Mouse (Mus musculus) midbrain, embryonic 13.5 days (tissue): ENCODE measurements around the gene Rmnd5b. TPM values are rescaled to one million over a fixed set of nuclear protein-coding genes. Genes with fewer than 3 reads are reported as not detected.

Experiments
- ATAC-seq: fragments of 200-750 bp; cut with Nextera tagmentation; 2 replicates; pipeline ENCODE4 v1.8.0; 2017; ENCODE audit warnings: mild to moderate bottlenecking, moderate TSS enrichment, moderate library complexity
- H3K27ac ChIP-seq: fragments of 300-500 bp; sonication (generic); 2 replicates; pipeline ENCODE4 v1.5.1; 2015; ENCODE audit warnings: inconsistent platforms, mild to moderate bottlenecking, moderate library complexity
- H3K27me3 ChIP-seq: fragments of 300-500 bp; sonication (generic); 2 replicates; pipeline ENCODE4 v1.6.1; 2015; ENCODE audit warnings: mild to moderate bottlenecking, inconsistent platforms
- H3K36me3 ChIP-seq: fragments of 300-500 bp; sonication (generic); 2 replicates; pipeline ENCODE4 v1.6.1; 2015; ENCODE audit warnings: mild to moderate bottlenecking, inconsistent platforms
- H3K4me1 ChIP-seq: fragments of 300-500 bp; sonication (generic); replicated peaks from 2 replicates; pipeline ENCODE4 v1.6.1; 2015; ENCODE audit warnings: inconsistent platforms
- H3K4me2 ChIP-seq: fragments of 300-500 bp; sonication (generic); replicated peaks from 2 replicates; pipeline ENCODE4 v1.6.1; 2015; ENCODE audit warnings: moderate library complexity, mild to moderate bottlenecking, inconsistent platforms
- H3K4me3 ChIP-seq: fragments of 300-500 bp; sonication (generic); replicated peaks from 2 replicates; pipeline ENCODE4 v1.5.1; 2015; ENCODE audit warnings: mild to moderate bottlenecking, inconsistent platforms
- H3K9ac ChIP-seq: fragments of 300-500 bp; sonication (generic); replicated peaks from 2 replicates; pipeline ENCODE4 v1.6.1; 2015; ENCODE audit warnings: mild to moderate bottlenecking, inconsistent platforms
- H3K9me3 ChIP-seq: fragments of 300-500 bp; sonication (generic); 2 replicates; pipeline ENCODE4 v1.6.1; 2016; ENCODE audit warnings: mild to moderate bottlenecking, inconsistent platforms
- WGBS: fragments of 180-500 bp; shearing (Covaris S2); methylation state at CpG from one replicate; pipeline ENCODE4 v1.1.7; 2015; 5-methylcytosine and 5-hydroxymethylcytosine counted together
- polyA plus RNA-seq: library from polyadenylated mRNA; unstranded; fragments of >200 nt; fragmentation: Nextera tagmentation; extraction: Ambion mirVana; gene quantifications from 2 replicates; pipeline ENCODE4 v1.2.1, GENCODE M21; 2015

The Rmnd5b gene
- polyA plus RNA-seq, 1 experiment from 2014 or later: 71.8 TPM

DNA sequence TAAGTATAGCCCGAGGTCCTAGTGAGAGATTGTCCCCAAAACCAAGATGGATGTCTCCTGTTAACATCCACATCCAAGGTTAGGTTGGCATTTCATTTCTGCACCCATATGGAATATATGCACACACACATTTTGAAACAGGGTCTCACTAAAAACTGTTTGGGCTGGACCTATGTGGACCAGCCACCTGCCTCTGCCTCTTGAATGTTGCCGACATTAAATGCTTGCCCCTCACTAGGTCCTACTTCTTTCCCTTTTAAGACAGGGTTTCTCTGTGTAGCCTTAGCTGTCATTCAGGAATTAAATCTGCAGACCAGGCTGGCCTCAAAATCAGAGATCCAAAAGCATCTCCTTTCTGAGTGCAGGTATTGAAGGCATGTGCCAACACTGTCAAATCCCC, 38.1 kb downstream of the Rmnd5b start:
- Histone ChIP-seq H3K4me2 (no peak overlapping the region), H3K36me3 (peaks cover 98% of the 10 kb centered on the region), H3K9me3 (no peaks in the 10 kb centered on the region), H3K4me3 (no peak overlapping the region), H3K27ac (no peak overlapping the region), H3K27me3 (no peaks in the 10 kb centered on the region), H3K9ac (no peak overlapping the region), H3K4me1 (peaks cover 23% of the 10 kb centered on the region)
- 80% methylated on average over 2 of the region's 2 CpGs for WGBS
- no peak for ATAC-seq

DNA sequence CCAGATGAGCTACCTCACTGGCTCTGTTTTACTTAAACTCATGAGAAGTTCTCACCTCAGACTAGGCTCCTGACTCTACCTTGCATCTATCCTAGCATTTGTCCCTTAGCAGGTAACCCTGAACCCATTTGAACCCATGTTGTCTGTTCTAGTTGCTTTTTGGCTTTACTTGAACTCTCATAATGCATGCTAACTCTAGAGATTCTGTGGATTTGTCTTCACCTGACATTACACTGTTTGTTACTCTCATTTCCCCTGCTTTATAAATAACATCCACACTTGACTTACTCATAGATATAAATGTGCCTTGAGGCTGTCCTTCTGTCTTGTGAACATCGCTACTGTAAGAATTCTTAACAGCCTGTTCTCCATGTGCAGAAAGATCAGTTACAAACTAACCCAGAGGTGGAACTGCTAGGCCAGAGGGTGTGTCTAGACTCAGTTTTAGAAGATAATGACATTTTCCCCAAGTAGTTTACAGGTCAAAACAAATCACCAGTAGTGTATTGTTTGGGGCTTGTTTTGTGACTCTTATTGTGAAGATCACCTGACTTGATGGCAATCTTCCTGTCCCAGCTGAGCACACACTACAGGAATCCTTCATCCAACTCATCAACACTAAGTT, 40.1 kb downstream of the Rmnd5b start:
- no peak overlapping the region for H3K27ac ChIP-seq
- H3K9me3 ChIP-seq: no peaks in the 10 kb centered on the region
- ATAC-seq: no peak
- peaks cover 6% of the 10 kb centered on the region; the same call in 1 of the 2 replicates for H3K4me1 ChIP-seq
- H3K4me2 ChIP-seq: no peak overlapping the region
- H3K4me3 ChIP-seq: no peak overlapping the region
- peaks cover 98% of the 10 kb centered on the region for H3K36me3 ChIP-seq
- no peak overlapping the region for H3K9ac ChIP-seq
- 92% methylated on average over 1 of the region's 1 CpGs for WGBS
- no peaks in the 10 kb centered on the region for H3K27me3 ChIP-seq

DNA sequence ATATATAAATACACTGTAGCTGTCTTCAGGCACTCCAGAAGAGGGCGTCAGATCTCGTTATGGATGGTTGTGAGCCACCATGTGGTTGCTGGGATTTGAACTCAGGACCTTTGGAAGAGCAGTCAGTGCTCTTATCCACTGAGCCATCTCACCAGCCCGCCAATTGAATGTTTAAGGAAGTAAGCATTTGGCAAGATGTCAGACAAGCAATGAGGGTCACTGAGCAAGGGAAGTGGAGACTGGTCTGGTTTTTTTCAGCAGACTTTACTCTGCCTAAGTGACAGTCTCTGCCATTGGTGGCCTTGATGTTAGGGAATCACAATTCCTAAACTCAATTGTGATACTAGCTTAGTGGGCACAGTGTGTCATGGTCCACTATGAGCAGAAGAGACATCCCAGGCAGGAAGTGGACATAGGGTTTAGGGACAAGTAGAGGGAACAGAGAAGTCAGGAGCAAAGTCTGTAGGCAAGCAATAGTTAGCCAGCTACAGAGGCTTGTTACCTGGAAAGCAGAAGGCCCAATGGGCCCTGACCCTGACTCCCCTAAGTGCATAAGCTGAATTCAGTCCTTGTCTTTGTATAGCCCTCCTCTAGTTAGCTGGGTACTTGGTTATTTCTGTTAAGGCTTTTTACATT, 40.9 kb downstream of the Rmnd5b start:
- peaks cover 98% of the 10 kb centered on the region for H3K36me3 ChIP-seq

DNA sequence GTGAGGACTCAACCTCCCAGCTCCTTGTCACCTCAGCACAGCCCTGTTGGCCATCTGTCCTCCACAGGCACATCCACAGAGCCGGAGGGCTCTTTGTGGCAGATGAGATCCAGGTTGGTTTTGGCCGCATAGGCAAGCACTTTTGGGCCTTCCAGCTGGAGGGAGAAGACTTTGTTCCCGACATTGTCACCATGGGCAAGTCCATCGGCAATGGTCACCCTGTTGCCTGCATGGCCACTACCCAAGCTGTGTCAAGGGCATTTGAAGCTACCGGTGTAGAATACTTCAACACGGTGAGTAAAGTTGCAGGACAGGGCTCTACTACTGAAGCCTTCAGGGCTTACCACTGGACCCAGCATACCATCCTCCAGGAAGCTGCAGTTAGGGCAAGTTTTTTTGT, 41.8 kb downstream of the Rmnd5b start:
- H3K36me3 ChIP-seq: peaks cover 98% of the 10 kb centered on the region
- no peak overlapping the region for H3K9ac ChIP-seq
- no peaks in the 10 kb centered on the region for H3K9me3 ChIP-seq
- no peaks in the 10 kb centered on the region for H3K4me1 ChIP-seq
- no peak for ATAC-seq
- no peak overlapping the region for H3K4me2 ChIP-seq
- no peak overlapping the region for H3K4me3 ChIP-seq
- H3K27ac ChIP-seq: no peak overlapping the region
- WGBS: 92% methylated on average over 6 of the region's 6 CpGs
- H3K27me3 ChIP-seq: no peaks in the 10 kb centered on the region

More for the DNA sequence above, 40.9 kb downstream of the Rmnd5b start:
- Histone ChIP-seq H3K27me3 (no peaks in the 10 kb centered on the region), H3K4me2 (no peak overlapping the region), H3K9me3 (no peaks in the 10 kb centered on the region), H3K4me3 (no peak overlapping the region), H3K9ac (no peak overlapping the region), H3K27ac (no peak overlapping the region), H3K4me1 (no peaks in the 10 kb centered on the region)
- no peak; the same call in 1 of the 2 replicates for ATAC-seq
- 83% methylated on average over 3 of the region's 3 CpGs for WGBS

DNA sequence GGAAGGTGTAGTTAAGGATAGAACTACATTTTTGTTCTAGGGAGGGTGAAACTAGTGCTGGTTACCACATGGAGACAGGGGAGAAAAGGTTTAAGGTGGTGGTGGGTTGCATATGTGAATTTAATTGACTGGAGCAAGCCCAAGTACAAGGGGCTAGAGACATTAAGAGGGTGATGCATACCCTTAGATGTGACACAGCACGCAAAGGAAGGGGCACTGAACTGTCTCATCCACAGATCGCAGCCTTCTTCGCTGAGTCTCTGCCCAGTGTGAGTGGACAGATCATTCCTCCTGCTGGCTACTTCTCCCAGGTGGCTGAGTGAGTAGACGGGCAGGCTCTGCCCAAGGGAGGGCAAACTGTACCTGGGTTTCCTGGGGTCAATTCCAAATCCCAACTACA, 42.3 kb downstream of the Rmnd5b start:
- no peak for ATAC-seq
- Histone ChIP-seq H3K4me1 (no peaks in the 10 kb centered on the region), H3K36me3 (peaks cover 98% of the 10 kb centered on the region), H3K27ac (no peak overlapping the region), H3K4me2 (no peak overlapping the region), H3K27me3 (no peaks in the 10 kb centered on the region), H3K9me3 (no peaks in the 10 kb centered on the region), H3K4me3 (no peak overlapping the region), H3K9ac (no peak overlapping the region)
- 96% methylated on average over 4 of the region's 4 CpGs for WGBS

DNA sequence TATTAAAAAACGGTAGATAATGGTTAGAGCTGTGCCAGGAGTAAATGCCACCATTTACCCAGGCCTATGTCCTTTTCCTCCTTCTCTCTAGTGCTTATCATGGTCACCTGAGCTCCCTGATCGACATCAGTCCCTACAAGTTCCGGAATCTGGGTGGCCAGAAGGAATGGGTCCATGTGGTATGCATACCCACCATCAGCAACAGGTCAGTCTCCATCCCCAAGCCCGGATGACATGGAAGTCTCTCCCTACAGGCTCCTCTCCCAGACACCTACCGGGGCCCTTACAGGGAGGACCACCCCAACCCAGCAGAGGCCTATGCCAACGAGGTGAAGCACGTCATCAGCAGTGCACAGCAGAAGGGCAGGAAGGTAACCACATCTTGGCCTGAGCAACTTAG, 43.8 kb downstream of the Rmnd5b start:
- WGBS: 94% methylated on average over 7 of the region's 7 CpGs
- no peak overlapping the region for H3K4me2 ChIP-seq
- H3K9ac ChIP-seq: no peak overlapping the region
- no peak overlapping the region for H3K4me3 ChIP-seq
- peaks cover 98% of the 10 kb centered on the region for H3K36me3 ChIP-seq
- H3K27ac ChIP-seq: no peak overlapping the region
- no peaks in the 10 kb centered on the region for H3K9me3 ChIP-seq
- H3K27me3 ChIP-seq: no peaks in the 10 kb centered on the region
- peaks cover 2% of the 10 kb centered on the region; the same call in 1 of the 2 replicates for H3K4me1 ChIP-seq
- no peak for ATAC-seq

DNA sequence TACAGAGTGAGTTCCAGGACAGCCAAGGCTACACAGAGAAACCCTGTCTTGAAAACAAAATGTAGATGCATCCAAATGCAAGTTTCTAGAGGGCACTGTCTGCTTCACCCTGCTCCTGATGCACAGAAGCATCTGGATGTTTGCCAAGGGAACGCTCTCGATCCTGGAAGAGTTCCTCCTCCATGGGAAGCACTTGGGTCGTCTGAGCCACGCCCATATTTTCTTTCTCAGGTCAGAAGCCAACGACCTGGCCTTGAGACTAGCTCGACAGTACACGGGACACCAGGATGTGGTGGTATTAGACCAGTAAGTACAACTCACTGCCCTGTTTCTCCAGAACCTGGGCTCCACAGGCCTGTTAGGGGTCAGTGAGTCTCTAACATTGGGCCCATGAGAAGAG, 44.5 kb downstream of the Rmnd5b start:
- H3K9ac ChIP-seq: no peak overlapping the region
- peaks cover 98% of the 10 kb centered on the region for H3K36me3 ChIP-seq
- H3K4me3 ChIP-seq: no peak overlapping the region
- no peak for ATAC-seq
- H3K4me1 ChIP-seq: peaks cover 6% of the 10 kb centered on the region
- no peak overlapping the region for H3K27ac ChIP-seq
- no peak overlapping the region for H3K4me2 ChIP-seq
- 88% methylated on average over 7 of the region's 7 CpGs for WGBS
- no peaks in the 10 kb centered on the region for H3K27me3 ChIP-seq
- H3K9me3 ChIP-seq: no peaks in the 10 kb centered on the region

DNA sequence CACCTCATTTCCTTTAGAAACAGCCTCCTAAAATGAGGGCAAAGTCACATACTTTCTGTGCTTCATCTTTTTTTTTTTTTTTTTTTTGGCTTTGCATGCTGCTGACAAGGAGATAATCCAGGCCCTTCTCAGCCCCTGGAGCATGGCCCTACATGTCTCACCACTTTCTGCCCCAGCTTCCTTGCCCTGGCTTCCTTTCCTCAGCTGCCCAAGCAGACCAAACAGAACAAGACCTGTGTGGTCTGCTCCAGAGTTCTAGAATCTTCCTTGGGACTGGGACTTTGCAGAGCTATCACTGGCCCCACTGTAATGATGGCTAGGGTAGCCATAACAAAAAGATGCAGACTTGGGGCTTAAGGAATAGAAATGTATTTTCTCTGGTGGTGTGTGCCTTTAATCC, 45.7 kb downstream of the Rmnd5b start:
- H3K9ac ChIP-seq: no peak overlapping the region
- H3K4me2 ChIP-seq: no peak overlapping the region
- no peaks in the 10 kb centered on the region for H3K27me3 ChIP-seq
- H3K4me3 ChIP-seq: no peak overlapping the region
- H3K36me3 ChIP-seq: peaks cover 87% of the 10 kb centered on the region
- H3K4me1 ChIP-seq: peaks cover 18% of the 10 kb centered on the region
- no peak overlapping the region for H3K27ac ChIP-seq
- no peak for ATAC-seq
- no peaks in the 10 kb centered on the region for H3K9me3 ChIP-seq

DNA sequence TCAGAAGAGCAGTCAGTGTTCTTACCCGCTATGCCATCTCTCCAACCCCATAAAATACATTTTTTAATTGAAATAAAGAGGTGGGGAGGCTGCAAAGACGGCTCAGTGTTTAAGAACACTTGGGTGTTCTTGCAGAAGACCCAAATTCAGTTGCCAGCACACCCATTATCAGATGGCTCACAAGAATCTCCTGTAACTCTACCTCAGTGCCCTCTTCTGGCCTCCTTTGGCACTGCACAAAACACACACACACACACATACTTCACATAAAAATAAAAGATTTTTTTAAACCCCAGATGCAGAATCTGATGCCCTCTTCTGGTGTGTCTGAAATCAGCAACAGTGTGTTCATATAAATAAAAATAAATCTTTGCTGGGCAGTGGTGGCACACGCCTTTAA, 46.9 kb downstream of the Rmnd5b start:
- Histone ChIP-seq H3K27me3 (no peaks in the 10 kb centered on the region), H3K4me2 (no peak overlapping the region), H3K27ac (no peak overlapping the region), H3K4me3 (no peak overlapping the region), H3K9me3 (no peaks in the 10 kb centered on the region), H3K9ac (no peak overlapping the region), H3K4me1 (peaks cover 24% of the 10 kb centered on the region), H3K36me3 (peaks cover 77% of the 10 kb centered on the region)
- over 99% methylated on average over 3 of the region's 3 CpGs for WGBS
- no peak for ATAC-seq

DNA sequence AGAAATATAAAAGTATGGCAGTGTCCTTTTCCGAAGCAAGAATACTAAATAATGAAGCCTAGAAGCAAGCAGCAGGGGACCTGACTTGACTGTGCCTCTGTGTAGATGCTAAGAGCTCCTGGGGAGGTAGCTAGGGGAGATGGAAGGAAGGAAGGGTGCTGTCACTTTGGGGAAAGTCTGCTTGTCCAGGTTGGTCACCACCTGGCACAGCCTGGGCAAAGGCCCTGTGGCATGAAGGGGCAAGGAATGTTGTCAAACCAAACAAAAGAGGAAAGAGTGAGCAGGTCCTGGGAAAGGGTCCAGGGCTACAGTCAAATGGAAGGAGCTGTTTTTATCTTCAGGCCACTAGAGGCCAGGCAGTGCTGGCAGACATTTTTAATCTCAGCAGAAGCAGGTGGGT, 48.6 kb downstream of the Rmnd5b start:
- no peak overlapping the region for H3K9ac ChIP-seq
- no peak overlapping the region for H3K4me2 ChIP-seq
- H3K27me3 ChIP-seq: no peaks in the 10 kb centered on the region
- H3K36me3 ChIP-seq: peaks cover 59% of the 10 kb centered on the region
- no peaks in the 10 kb centered on the region for H3K9me3 ChIP-seq
- no peak overlapping the region; the same call in 1 of the 2 replicates for H3K27ac ChIP-seq
- ATAC-seq: no peak
- H3K4me1 ChIP-seq: peaks cover 32% of the 10 kb centered on the region
- WGBS: 91% methylated on average over 1 of the region's 1 CpGs
- no peak overlapping the region for H3K4me3 ChIP-seq

DNA sequence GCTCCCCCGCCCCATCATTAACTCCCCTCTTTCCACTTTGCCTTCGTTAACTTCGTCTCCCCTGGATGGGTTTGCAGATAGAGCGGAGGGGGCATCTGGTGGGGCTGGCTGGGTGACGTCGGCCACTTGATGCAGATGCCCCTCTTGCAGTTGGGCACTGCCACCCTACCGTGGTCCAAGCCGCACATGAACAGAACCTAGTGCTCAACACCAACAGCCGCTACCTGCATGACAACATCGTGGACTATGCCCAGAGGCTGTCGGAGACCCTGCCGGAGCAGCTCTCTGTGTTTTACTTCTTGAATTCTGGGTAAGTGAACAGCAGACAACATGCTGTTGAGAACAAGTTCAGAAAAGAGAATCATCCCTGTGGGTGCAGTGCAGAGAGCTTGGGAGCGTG, 49.3 kb downstream of the Rmnd5b start:
- H3K36me3 ChIP-seq: peaks cover 53% of the 10 kb centered on the region
- no peak for ATAC-seq
- WGBS: 94% methylated on average over 13 of the region's 13 CpGs
- H3K27me3 ChIP-seq: no peaks in the 10 kb centered on the region
- no peak overlapping the region; the same call in 1 of the 2 replicates for H3K27ac ChIP-seq
- no peak overlapping the region for H3K9ac ChIP-seq
- H3K4me1 ChIP-seq: peaks cover 32% of the 10 kb centered on the region
- no peaks in the 10 kb centered on the region for H3K9me3 ChIP-seq
- H3K4me3 ChIP-seq: no peak overlapping the region
- H3K4me2 ChIP-seq: no peak overlapping the region

DNA sequence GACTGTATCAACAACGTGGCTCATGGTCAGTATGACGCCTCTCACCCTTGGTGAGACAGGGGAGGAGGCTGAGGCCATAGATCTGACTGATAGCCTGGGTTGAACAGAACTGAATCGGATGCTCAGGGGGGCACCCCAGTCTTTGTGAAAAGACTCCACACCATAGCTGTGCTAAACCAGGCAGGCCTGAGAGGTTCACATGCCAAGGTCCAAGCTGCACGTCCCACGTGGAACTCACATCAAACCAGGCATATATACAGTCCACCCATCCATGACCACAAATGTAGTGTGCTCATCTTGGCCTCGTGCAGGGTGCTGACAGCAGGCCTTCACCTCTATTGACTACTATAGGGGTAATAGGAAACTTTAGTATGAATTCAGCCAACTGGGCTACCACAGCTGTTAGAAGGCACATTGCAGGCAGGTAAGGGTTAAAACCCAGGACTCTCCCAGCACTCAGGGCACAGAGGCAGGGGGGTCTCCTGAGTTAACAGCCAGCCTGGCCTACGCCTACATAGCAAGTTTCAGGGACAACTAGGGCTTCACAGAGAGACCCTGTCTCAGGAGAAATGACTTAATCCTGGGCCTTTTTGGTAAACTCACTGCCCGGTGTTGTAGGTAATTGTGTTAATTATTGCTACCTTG, 50.0 kb downstream of the Rmnd5b start:
- peak overlapping the region; percentile 93 for H3K27ac ChIP-seq
- peak overlapping the region; percentile 50 for H3K4me3 ChIP-seq
- H3K9me3 ChIP-seq: no peaks in the 10 kb centered on the region
- peak overlapping the region; percentile 75 for H3K9ac ChIP-seq
- H3K4me1 ChIP-seq: peaks cover 32% of the 10 kb centered on the region
- H3K36me3 ChIP-seq: peaks cover 46% of the 10 kb centered on the region
- H3K4me2 ChIP-seq: peak overlapping the region; percentile 64
- no peaks in the 10 kb centered on the region for H3K27me3 ChIP-seq
- peak; percentile 15; the same call in 1 of the 2 replicates for ATAC-seq
- 60% methylated on average over 8 of the region's 8 CpGs for WGBS
